Mouse (Mus musculus): ENCODE measurements around the gene Acbd7. TPM values are rescaled to one million over a fixed set of nuclear protein-coding genes. Genes with fewer than 3 reads are reported as not detected.
A peak's percentile ranks its signal among the peaks of the same experiment; 100 is the strongest.

Acbd7 gene
- not detected for total RNA-seq (2021)

- intact Hi-C loops (cut with DNase I) = loop anchor here (5.0 kb wide), 2 partner anchors 82 to 177 kb away; partner anchors contain the start of genes Cdnf, Gm45902 and Hspa14
- DNase-seq = peak; percentile 42 to 50
Measured at GRCm38 (mm10) chr2:3335611-3336301, at the start of gene Acbd7. Gene Acbd7 (plus strand): TSS chr2:3336168.

- DNase-seq = no peak
- intact Hi-C loops (cut with DNase I) = no loop called here
Measured at GRCm38 (mm10) chr2:3286243-3286642, 49.7 kb upstream of the Acbd7 start.

DNA sequence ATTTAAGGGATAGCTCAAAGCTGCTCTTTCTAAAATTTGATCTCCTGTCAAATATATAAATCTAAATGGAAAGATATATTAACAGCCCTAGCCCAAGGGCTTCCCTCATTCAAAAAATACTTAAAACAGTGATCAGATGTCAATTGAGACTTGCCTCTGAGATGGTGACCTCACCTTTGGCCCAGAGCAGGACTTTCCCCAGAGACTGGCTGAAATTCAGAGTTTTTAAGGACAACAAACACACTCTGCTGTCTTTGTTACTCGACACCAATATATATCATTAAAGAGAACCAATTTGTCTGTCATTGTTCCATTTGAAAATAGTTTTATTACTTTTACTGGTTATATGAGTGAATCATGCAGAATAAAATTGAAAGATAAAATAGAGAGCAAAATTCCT, 46.4 kb upstream of the Acbd7 start:
- intact Hi-C loops (cut with DNase I) = no loop called here

GRCm38 (mm10) chr2:3292170-3292569, 43.8 kb upstream of the Acbd7 start:
- DNase-seq = no peak
- intact Hi-C loops (cut with DNase I) = no loop called here

More for the DNA sequence above, 46.4 kb upstream of the Acbd7 start:
- DNase-seq = no peak

DNA sequence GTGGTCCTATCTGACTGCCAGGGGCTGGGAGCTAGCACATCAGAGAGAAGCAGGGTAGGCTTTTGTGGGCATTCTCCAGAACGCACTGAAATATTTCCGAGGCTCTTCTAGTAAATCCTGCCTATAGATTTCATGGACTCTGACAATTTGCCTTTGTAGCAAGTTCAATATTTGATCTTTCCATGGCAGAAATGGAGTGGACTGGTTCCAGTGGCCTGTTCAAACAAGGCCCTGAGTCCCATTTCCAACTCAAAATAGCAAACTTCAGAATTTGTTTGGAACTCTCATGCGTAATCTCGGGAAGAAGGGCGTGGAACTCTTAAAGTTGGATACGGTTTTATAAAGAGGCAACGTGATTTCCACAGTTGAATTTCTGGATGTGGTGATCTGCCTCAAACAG, 40.1 kb upstream of the Acbd7 start:
- intact Hi-C loops (cut with DNase I) = no loop called here
- DNase-seq = no peak

GRCm38 (mm10) chr2:3305426-3306025, 30.4 kb upstream of the Acbd7 start:
- DNase-seq = no peak
- intact Hi-C loops (cut with DNase I) = no loop called here

DNA sequence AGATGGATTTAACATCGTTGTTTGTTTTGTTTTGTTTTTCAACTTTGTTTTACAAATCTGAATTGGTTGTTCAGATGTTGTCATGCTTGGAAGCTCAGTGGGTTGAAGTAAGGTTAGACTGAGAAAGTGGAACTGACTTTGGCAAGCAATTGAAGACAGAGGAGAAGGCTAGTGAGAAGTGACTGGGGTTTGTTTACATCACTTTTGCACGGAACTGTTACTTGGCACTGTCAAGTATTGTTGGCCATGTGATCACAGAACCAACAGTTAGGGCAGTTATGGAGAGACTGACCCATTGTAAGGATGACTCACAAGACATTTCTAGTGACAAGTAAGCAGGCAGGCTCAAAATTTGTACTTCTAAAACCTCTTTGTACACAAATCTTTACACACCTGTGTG, 12.8 kb upstream of the Acbd7 start:
- intact Hi-C loops (cut with DNase I) = no loop called here
- DNase-seq = no peak

GRCm38 (mm10) chr2:3324381-3325130, 11.4 kb upstream of the Acbd7 start:
- DNase-seq = no peak
- intact Hi-C loops (cut with DNase I) = loop anchor here (5.0 kb wide), 2 partner anchors 97 to 237 kb away; no protein-coding TSS in a partner anchor

DNA sequence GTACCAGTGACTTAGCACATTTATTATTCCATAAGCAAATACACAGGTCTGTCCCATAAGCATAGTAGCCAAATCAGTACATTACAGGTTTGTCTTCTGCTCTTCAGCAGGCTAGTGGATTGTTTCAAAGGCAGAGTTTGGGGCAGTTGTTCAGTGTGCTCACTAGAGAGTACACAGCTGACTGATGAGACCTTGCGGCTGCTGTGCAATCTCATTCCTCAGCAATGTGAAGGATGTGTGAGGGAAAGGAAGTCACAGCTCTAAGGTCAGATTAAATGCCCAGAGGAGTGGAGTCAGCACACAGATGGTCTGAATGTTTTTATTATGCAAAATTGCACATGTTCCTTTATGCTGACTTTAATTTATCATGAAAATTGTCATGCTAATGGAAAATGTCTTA, 9.4 kb upstream of the Acbd7 start:
- DNase-seq = peak; percentile 7 to 12
- intact Hi-C loops (cut with DNase I) = loop anchor here (5.0 kb wide), 2 partner anchors 99 to 239 kb away; no protein-coding TSS in a partner anchor

- intact Hi-C loops (cut with DNase I) = loop anchor here (5.0 kb wide), 2 partner anchors 100 to 240 kb away; no protein-coding TSS in a partner anchor
- peak; percentile 67 to 82 for DNase-seq
Measured at GRCm38 (mm10) chr2:3327351-3327750, 8.6 kb upstream of the Acbd7 start.

DNA sequence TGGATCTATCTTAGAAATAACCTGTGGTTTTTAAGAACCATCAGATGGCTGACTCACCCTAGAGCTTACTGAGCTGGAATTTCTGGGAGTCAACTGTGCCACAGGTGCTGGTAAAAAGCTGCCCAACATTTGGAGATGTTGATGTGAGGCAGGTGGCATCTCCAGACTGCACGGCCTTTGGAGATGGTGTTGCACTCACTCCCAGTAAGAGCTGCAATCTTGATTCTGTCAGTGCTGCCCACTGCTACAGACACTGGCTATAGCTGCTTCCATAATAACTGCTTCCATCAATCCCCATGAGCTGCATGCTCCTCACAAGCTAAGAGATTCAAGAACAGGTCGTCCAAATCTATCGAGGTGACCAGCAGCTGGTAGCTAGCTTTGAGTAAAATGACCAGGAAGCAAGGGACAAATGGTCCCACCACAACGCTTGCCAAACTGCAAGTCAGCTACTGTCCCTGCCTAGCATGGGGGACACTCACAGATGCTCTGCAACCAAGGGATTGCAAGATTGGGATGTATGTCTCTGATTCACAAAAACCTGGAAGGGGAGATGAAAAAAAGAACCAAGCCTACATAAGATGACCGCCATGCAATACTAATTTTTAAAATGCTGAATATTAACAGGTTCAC, 4.8 kb upstream of the Acbd7 start:
- intact Hi-C loops (cut with DNase I) = loop anchor here (5.0 kb wide), 1 partner anchor 214 kb away; no protein-coding TSS in a partner anchor

DNA sequence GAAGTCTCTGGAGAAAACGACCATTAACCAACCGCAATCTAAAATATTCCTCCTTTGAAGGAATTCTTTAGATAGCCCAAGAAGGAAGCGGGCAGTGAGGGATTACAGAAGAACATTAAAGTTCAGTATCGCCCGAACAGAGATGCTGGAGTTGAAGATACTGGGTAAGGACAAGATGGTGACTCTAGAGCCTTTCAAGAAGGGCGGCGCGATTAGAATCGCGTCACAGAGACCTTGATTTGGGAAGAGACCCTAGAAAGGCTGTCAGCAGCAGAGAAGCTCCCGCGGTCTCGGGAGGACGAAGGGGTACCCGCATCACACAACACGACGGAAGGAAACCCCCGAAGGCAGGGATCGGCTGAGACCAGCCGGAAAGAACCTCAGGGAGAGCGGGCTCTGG, 3.9 kb upstream of the Acbd7 start:
- intact Hi-C loops (cut with DNase I) = loop anchor here (2.0 to 5.0 kb wide), 2 partner anchors 47 to 215 kb away; partner anchors contain the start of gene Nmt2
- no peak for DNase-seq

More for the DNA sequence above, 4.8 kb upstream of the Acbd7 start:
- no peak for DNase-seq

- peak; percentile 99 for DNase-seq
- intact Hi-C loops (cut with DNase I) = loop anchor here (2.0 to 5.0 kb wide), 2 partner anchors 48 to 215 kb away; partner anchors contain the start of gene Nmt2
Measured at GRCm38 (mm10) chr2:3332484-3333242, 3.3 kb upstream of the Acbd7 start, which contains the start of gene Rpp38. Gene Rpp38 (minus strand): TSS chr2:3332643.

DNA sequence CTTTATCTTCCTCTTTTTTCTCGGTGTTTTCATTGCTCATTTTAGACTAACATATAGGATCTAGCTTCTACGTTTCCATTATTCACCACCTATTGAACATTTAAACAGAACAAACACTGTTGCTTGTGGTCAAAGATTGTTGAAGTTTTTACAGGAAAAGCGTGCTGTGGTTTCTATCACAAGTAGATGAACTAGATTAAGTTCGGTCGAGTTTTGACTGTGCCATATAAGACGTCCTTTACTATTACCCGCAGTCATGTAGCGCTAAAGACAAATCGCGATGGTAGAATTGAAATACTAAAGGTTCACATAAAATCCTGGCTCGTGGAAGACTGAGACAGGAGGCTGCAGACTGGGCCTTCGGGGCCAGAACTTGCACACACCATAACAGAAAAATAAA, 2.2 kb upstream of the Acbd7 start:
- intact Hi-C loops (cut with DNase I) = loop anchor here (2.0 to 5.0 kb wide), 2 partner anchors 49 to 216 kb away; partner anchors contain the start of gene Nmt2
- no peak for DNase-seq

GRCm38 (mm10) chr2:3348422-3348821, 12.5 kb downstream of the Acbd7 start:
- intact Hi-C loops (cut with DNase I) = loop anchor here (2.0 to 10.0 kb wide), 2 partner anchors 450 to 1146 kb away; no protein-coding TSS in a partner anchor
- no peak for DNase-seq

DNA sequence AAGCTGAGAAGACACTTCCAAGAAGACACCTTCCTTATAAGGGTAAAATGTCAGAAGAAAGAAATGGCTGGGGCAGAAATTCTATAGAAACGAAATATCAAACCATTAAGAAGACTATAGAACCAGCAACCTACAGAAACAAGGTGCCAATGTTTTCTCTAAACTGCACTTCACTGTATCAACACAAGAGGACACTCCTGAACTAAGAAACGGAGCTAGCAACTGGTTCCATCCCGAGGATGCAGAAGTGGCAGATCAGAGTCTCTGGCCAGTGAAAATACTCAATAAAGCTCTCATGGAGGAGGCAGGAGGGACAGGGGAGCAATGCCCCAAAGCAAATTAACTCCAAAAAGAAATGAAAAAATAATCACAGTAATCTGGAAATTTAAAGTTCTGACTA, 13.0 kb downstream of the Acbd7 start:
- peak; percentile 28 to 42 for DNase-seq
- intact Hi-C loops (cut with DNase I) = loop anchor here (2.0 to 10.0 kb wide), 2 partner anchors 450 to 1146 kb away; no protein-coding TSS in a partner anchor

DNA sequence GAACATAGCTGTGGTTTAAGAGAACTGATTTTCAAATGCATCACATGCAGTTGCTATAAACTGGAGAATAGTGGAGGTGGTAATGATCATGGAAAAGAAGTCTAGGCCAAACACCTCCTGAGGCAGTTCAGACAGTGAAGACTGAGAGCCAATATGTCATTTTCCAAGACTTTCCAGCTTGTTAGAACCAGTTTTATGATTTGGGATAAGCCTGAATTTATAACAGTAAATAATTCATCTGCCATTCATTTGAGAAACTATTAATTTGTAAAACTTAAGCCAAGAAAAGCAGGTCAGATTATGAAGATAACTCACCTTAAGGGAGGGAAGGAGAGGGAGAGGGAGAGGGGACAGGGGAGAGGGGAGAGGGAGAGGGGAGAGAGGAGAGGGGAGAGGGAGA, 17.2 kb downstream of the Acbd7 start:
- intact Hi-C loops (cut with DNase I) = no loop called here
- no peak for DNase-seq

DNA sequence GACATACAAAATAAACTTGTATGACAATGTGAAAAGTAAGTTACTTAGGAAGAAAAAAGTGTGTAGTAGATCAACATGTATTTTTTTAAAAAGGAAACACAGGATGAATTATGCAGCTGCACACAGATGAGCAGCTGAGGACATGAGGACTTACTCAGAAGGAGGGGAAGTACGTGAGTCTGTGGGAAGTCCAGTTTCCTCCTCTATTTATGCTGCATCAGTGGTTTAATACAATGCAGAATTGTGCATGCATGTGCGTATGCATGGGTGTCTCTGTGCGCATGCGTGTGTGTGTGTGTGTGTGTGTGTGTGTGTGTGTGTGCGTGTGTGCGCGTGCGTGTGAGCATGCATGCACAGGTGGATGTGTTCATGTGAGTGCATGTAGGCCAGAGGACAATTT, 19.8 kb downstream of the Acbd7 start:
- intact Hi-C loops (cut with DNase I) = no loop called here

GRCm38 (mm10) chr2:3356311-3356710, 20.3 kb downstream of the Acbd7 start:
- no peak for DNase-seq
- intact Hi-C loops (cut with DNase I) = no loop called here

More for the DNA sequence above, 19.8 kb downstream of the Acbd7 start:
- DNase-seq = no peak

- no peak for DNase-seq
- intact Hi-C loops (cut with DNase I) = no loop called here
Measured at GRCm38 (mm10) chr2:3357887-3358286, 21.9 kb downstream of the Acbd7 start.
